In the genomic region with DNA sequence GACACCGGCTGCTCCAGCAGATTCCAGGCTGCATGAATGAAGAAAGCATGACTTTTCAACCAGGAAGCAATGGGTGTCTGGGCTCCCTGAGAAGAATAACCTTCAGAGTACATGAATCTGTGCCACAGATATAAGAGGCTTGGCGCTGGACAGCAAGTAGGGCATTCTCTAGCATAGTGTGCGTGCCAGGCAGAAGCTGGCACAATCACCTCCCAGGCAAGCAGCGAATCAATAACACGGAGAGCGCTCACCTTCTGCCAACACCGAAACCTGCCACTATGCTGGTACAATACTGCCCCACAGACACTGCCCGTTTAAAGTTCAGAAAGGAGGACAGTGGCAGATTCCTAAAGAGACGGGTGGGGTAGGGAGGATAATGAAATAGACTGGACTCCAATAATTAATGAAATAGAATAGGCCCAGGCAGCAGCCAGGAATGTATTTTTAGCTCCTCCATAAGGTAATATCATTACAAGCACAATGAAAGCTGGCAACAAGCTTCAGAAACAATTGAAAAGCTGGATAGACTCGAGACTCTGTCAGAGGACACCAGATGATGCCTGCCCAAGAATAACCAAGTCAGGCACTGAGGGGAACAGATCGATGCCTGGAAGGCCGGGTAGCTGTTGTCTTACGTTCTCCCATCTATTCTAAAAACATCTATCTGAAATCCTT, we compare ENCODE assay signal across 16 mouse cellular contexts. TPM values are rescaled to one million over a fixed set of nuclear protein-coding genes. Genes with fewer than 3 reads are reported as not detected.
DNase-seq lines count a peak whose midpoint lies in the region; ATAC-seq and TF ChIP-seq lines count a peak whose summit lies in the region.
"Had no signal": no experiment of that assay in that cellular context is flagged by ENCODE, and none has a peak within 500 bp of the region (broad histone marks: within the 10 kb centered on the region; RNA-seq: fewer than 3 reads in every experiment).

No protein-coding gene starts in this region.

- TF ChIP-seq CTCF in brain, embryonic 14.5 days (IDR thresholded peaks at IDR 0.05; ENCODE audit: borderline replicate concordance, extremely low read depth, insufficient read depth, insufficient read length) = no peak

- no peaks in the 10 kb centered on the region for H3K27me3 ChIP-seq in hindbrain, embryonic 15.5 days
- no peaks in the 10 kb centered on the region for H3K27me3 ChIP-seq in hindbrain, embryonic 14.5 days (ENCODE audit: control insufficient read depth, insufficient read depth, low read length)
- no peaks in the 10 kb centered on the region for H3K27me3 ChIP-seq in heart, embryonic 10.5 days (ENCODE audit: insufficient read depth, poor library complexity, severe bottlenecking)
- H3K27me3 ChIP-seq: forebrain, embryonic 13.5 days; hindbrain, embryonic 13.5 days; midbrain, embryonic 13.5 days had no signal

- no peak for TF ChIP-seq POLR2A in brain, embryonic 14.5 days (IDR thresholded peaks at IDR 0.05; ENCODE audit: borderline replicate concordance, extremely low read depth, insufficient read depth, insufficient read length, poor library complexity, severe bottlenecking)

- no peak overlapping the region for H3K4me3 ChIP-seq in hindbrain, embryonic 15.5 days
- no peak overlapping the region for H3K4me3 ChIP-seq in hindbrain, embryonic 14.5 days (replicated peaks; ENCODE audit: low read length)
- no peak overlapping the region for H3K4me3 ChIP-seq in heart, embryonic 10.5 days
- H3K4me3 ChIP-seq: forebrain, embryonic 13.5 days; hindbrain, embryonic 13.5 days; midbrain, embryonic 13.5 days had no signal

- DNase-seq in hindbrain, embryonic 14.5 days (ENCODE audit: low spot score) = no peak
- DNase-seq in brain, embryonic 14.5 days (ENCODE audit: low read depth) = peak; percentile 23
- peak; percentile 59 for DNase-seq in cerebellum, adult 8-10 months
- DNase-seq in heart, embryonic 10.5 days (ENCODE audit: low spot score) = peak; percentile 64
- DNase-seq in MN1 (ENCODE audit: low spot score) = no peak
- no peak for DNase-seq in kidney, postnatal 25 days
- DNase-seq: adrenal gland, adult 2 months; liver; lung, embryonic 14.5 days; right cerebral cortex, postnatal 14 days had no signal

- no peaks in the 10 kb centered on the region for H3K4me1 ChIP-seq in hindbrain, embryonic 15.5 days (replicated peaks)
- H3K4me1 ChIP-seq in hindbrain, embryonic 14.5 days (replicated peaks; ENCODE audit: control insufficient read depth, insufficient read depth, low read length) = no peaks in the 10 kb centered on the region
- no peaks in the 10 kb centered on the region for H3K4me1 ChIP-seq in heart, embryonic 10.5 days
- H3K4me1 ChIP-seq: forebrain, embryonic 13.5 days; hindbrain, embryonic 13.5 days; midbrain, embryonic 13.5 days had no signal

- H3K9ac ChIP-seq in hindbrain, embryonic 15.5 days = no peak overlapping the region
- no peak overlapping the region for H3K9ac ChIP-seq in hindbrain, embryonic 14.5 days
- H3K9ac ChIP-seq: forebrain, embryonic 13.5 days; hindbrain, embryonic 13.5 days; lung, embryonic 14.5 days; midbrain, embryonic 13.5 days had no signal

- H3K9me3 ChIP-seq in hindbrain, embryonic 15.5 days = peaks cover 9% of the 10 kb centered on the region; the same call in 1 of the 2 replicates
- peaks cover 12% of the 10 kb centered on the region for H3K9me3 ChIP-seq in hindbrain, embryonic 14.5 days (ENCODE audit: control insufficient read depth, low read length)
- peaks cover 5% of the 10 kb centered on the region; the same call in 1 of the 2 replicates for H3K9me3 ChIP-seq in heart, embryonic 10.5 days

- no peak overlapping the region for H3K4me2 ChIP-seq in hindbrain, embryonic 15.5 days
- no peak overlapping the region for H3K4me2 ChIP-seq in hindbrain, embryonic 14.5 days (replicated peaks)
- H3K4me2 ChIP-seq: forebrain, embryonic 13.5 days; hindbrain, embryonic 13.5 days; lung, embryonic 14.5 days; midbrain, embryonic 13.5 days had no signal

- WGBS in hindbrain, embryonic 15.5 days = 87% methylated on average over 13 of the region's 13 CpGs
- 85% methylated on average over 13 of the region's 13 CpGs for WGBS in hindbrain, embryonic 14.5 days
- 93% methylated on average over 13 of the region's 13 CpGs for WGBS in heart, embryonic 10.5 days

- peaks cover 24% of the 10 kb centered on the region for H3K36me3 ChIP-seq in hindbrain, embryonic 15.5 days
- H3K36me3 ChIP-seq in hindbrain, embryonic 14.5 days (replicated peaks; ENCODE audit: control insufficient read depth, insufficient read depth) = peaks cover 16% of the 10 kb centered on the region; the same call in 1 of the 2 replicates
- H3K36me3 ChIP-seq in heart, embryonic 10.5 days = peaks cover 21% of the 10 kb centered on the region

- H3K27ac ChIP-seq in hindbrain, embryonic 15.5 days (replicated peaks) = peak overlapping the region; percentile 42; the same call in 1 of the 2 replicates
- H3K27ac ChIP-seq in hindbrain, embryonic 14.5 days = no peak overlapping the region
- no peak overlapping the region for H3K27ac ChIP-seq in heart, embryonic 10.5 days
- H3K27ac ChIP-seq: forebrain, embryonic 13.5 days; hindbrain, embryonic 13.5 days; macrophage; midbrain, embryonic 13.5 days had no signal

- peak; percentile 59; the same call in 1 of the 2 replicates for ATAC-seq in hindbrain, embryonic 15.5 days (ENCODE audit: low FRiP score, low read depth)
- ATAC-seq in hindbrain, embryonic 14.5 days (ENCODE audit: low FRiP score) = no peak
- ATAC-seq: forebrain, embryonic 13.5 days; intestine, postnatal 0 days; midbrain, embryonic 13.5 days had no signal

RNA-seq across cellular contexts. Expression of a gene that starts 59.6 kb away (rescaled TPM):
- polyA plus RNA-seq in hindbrain, embryonic 15.5 days (2015; fragmentation: Nextera tagmentation; extraction: Ambion mirVana) = 65.2 and 72.8 TPM in 2 replicates
- polyA plus RNA-seq in hindbrain, embryonic 14.5 days (2014; fragmentation: Nextera tagmentation; extraction: Ambion mirVana) = 81.7 and 86.8 TPM in 2 replicates
- polyA plus RNA-seq in brain, embryonic 14.5 days (2012; rRNA removed) = 53.2 and 56.6 TPM in 2 replicates
- polyA plus RNA-seq in heart, embryonic 10.5 days (2016; fragmentation: Nextera tagmentation; extraction: Ambion mirVana) = 35.7 and 42.2 TPM in 2 replicates

Comparison
In these comparisons a context has a peak if more than half of its experiments do, and no peak if none do; other contexts are left out.
1. DNase-seq: peak in brain, embryonic 14.5 days (single experiment), cerebellum, adult 8-10 months (single experiment) and heart, embryonic 10.5 days (single experiment); none in hindbrain, embryonic 14.5 days (single experiment), MN1 (single experiment) and kidney, postnatal 25 days (0 of 2).